Comparison of ENCODE assay signal across 8 mouse cellular contexts in genomic region chrX:134750764-134751592, GRCm38 (mm10). TPM values are rescaled to one million over a fixed set of nuclear protein-coding genes. Genes with fewer than 3 reads are reported as not detected.
DNase-seq lines count a peak whose midpoint lies in the region; ATAC-seq lines count a peak whose summit lies in the region.

Gene Armcx6, minus strand, starts transcription at chrX:134751417.

- DNase-seq in adipocyte (ENCODE audit: low spot score): peak; percentile 6
- peak; percentile 73 to 80 for DNase-seq in cerebellum, postnatal 14 days
- peak; percentile 36 to 60 for DNase-seq in frontal cortex, postnatal 36 days (ENCODE audit: low spot score in 2 of 2)
- DNase-seq in left cerebral cortex, adult 18-20 months (ENCODE audit: low spot score in 2 of 2): peak; percentile 55
- DNase-seq in lung, postnatal 4 days: peak; percentile 72 to 81
- peak; percentile 53 to 66 for DNase-seq in right cerebral cortex, adult 2 months (ENCODE audit: low spot score in 2 of 2)
- peak; percentile 5 to 61 for DNase-seq in urinary bladder, postnatal 36 days (ENCODE audit: low spot score in 2 of 2)

- peak; percentile 93 for ATAC-seq in hindbrain, embryonic 13.5 days (ENCODE audit: low FRiP score)

- WGBS in hindbrain, embryonic 13.5 days: 12% methylated on average over 31 of the region's 36 CpGs

- peak within 1 kb of the TSS; percentile 77 for H3K9ac ChIP-seq in hindbrain, embryonic 13.5 days

- H3K4me2 ChIP-seq in hindbrain, embryonic 13.5 days: peak within 1 kb of the TSS; percentile 56

- H3K9me3 ChIP-seq in hindbrain, embryonic 13.5 days: no peaks in the 10 kb centered on the region

- peak within 1 kb of the TSS; percentile 52 for H3K4me3 ChIP-seq in hindbrain, embryonic 13.5 days

- peaks cover 9% of the 10 kb centered on the region for H3K4me1 ChIP-seq in hindbrain, embryonic 13.5 days (replicated peaks)

- peaks cover 28% of the 10 kb centered on the region for H3K27me3 ChIP-seq in hindbrain, embryonic 13.5 days

- no peaks in the 10 kb centered on the region for H3K36me3 ChIP-seq in hindbrain, embryonic 13.5 days

- H3K27ac ChIP-seq in hindbrain, embryonic 13.5 days: peak within 1 kb of the TSS; percentile 85

RNA-seq across cellular contexts. Expression of gene Armcx6, which starts in this region (rescaled TPM):
- 41.3 and 43.7 TPM in 2 replicates for polyA plus RNA-seq in hindbrain, embryonic 13.5 days (2015; fragmentation: Nextera tagmentation; extraction: Ambion mirVana)
- total RNA-seq in left cerebral cortex, adult 18-20 months (2021): 1 to 10 TPM; 5.9 to 7.3 TPM

Comparison
In these comparisons a context has a peak if more than half of its experiments do, and no peak if none do; other contexts are left out.
1. Peak in every context shown above with its lines: DNase-seq, ATAC-seq, H3K4me3 ChIP-seq and H3K27ac ChIP-seq.
2. DNase-seq: peak in every context shown above with its lines; median percentile 76 in cerebellum, postnatal 14 days; 76 in lung, postnatal 4 days; 60 in right cerebral cortex, adult 2 months; 55 in left cerebral cortex, adult 18-20 months; 48 in frontal cortex, postnatal 36 days; 33 in urinary bladder, postnatal 36 days; 6 in adipocyte.